Mouse (Mus musculus): Measurements from ENCODE around the gene Cnot9. TPM values are rescaled to one million over a fixed set of nuclear protein-coding genes. Genes with fewer than 3 reads are reported as not detected.

The Cnot9 gene
- polyA plus RNA-seq, 1 experiment from 2014 or later, result 56.4 TPM

- DNase-seq (ENCODE audit: low spot score), result no peak
- 89% methylated on average over 29 of the region's 29 CpGs for WGBS
- Histone ChIP-seq H3K27ac (replicated peaks; ENCODE audit: low read depth, low read length) (no peak overlapping the region), H3K4me1 (ENCODE audit: control insufficient read depth, insufficient read depth, low read length) (no peaks in the 10 kb centered on the region), H3K9ac (ENCODE audit: low read depth, low read length) (no peak overlapping the region), H3K4me2 (ENCODE audit: low read depth, low read length) (no peak overlapping the region), H3K4me3 (ENCODE audit: low read depth, low read length) (no peak overlapping the region), H3K36me3 (ENCODE audit: control insufficient read depth, insufficient read depth, low read length) (peaks cover 95% of the 10 kb centered on the region), H3K27me3 (replicated peaks; ENCODE audit: control insufficient read depth, insufficient read depth, low read length) (no peaks in the 10 kb centered on the region), H3K9me3 (ENCODE audit: control insufficient read depth, low read length) (no peaks in the 10 kb centered on the region)
- ATAC-seq (ENCODE audit: low read depth), result no peak
Measured at GRCm38 (mm10) chr1:74569739-74570719, 64.2 kb downstream of the Cnot9 start.

Other genes with a start within 250 kb of the Cnot9 start
- 0.20 and 0.21 TPM in 2 replicates for gene Gpbar1, start 227.5 kb upstream of the Cnot9 start, polyA plus RNA-seq (2014; fragmentation: Nextera tagmentation; extraction: Ambion mirVana)
- gene Aamp, start 221.3 kb upstream of the Cnot9 start, polyA plus RNA-seq (2014; fragmentation: Nextera tagmentation; extraction: Ambion mirVana), result 214 and 224 TPM in 2 replicates
- 119 and 133 TPM in 2 replicates for gene Pnkd, start 221.1 kb upstream of the Cnot9 start, polyA plus RNA-seq (2014; fragmentation: Nextera tagmentation; extraction: Ambion mirVana)
- gene Tmbim1, start 200.4 kb upstream of the Cnot9 start, polyA plus RNA-seq (2014; fragmentation: Nextera tagmentation; extraction: Ambion mirVana), result 35.4 and 35.6 TPM in 2 replicates
- 0.43 and 0.95 TPM in 2 replicates for gene Catip, start 143.9 kb upstream of the Cnot9 start, polyA plus RNA-seq (2014; fragmentation: Nextera tagmentation; extraction: Ambion mirVana)
- 5.6 and 5.7 TPM in 2 replicates for gene Slc11a1, start 130.9 kb upstream of the Cnot9 start, polyA plus RNA-seq (2014; fragmentation: Nextera tagmentation; extraction: Ambion mirVana)
- 83.7 and 92.8 TPM in 2 replicates for gene Ctdsp1, start 114.5 kb upstream of the Cnot9 start, polyA plus RNA-seq (2014; fragmentation: Nextera tagmentation; extraction: Ambion mirVana)
- gene Vil1, start 96.7 kb upstream of the Cnot9 start, polyA plus RNA-seq (2014; fragmentation: Nextera tagmentation; extraction: Ambion mirVana), result 0.13 TPM in 1 of 2 replicates, not detected in the other
- gene Plcd4, start 36.8 kb downstream of the Cnot9 start, polyA plus RNA-seq (2014; fragmentation: Nextera tagmentation; extraction: Ambion mirVana), result 2.0 and 2.9 TPM in 2 replicates
- 29.1 and 31.2 TPM in 2 replicates for gene Usp37, start 38.2 kb downstream of the Cnot9 start, polyA plus RNA-seq (2014; fragmentation: Nextera tagmentation; extraction: Ambion mirVana)
- gene Zfp142, start 82.2 kb downstream of the Cnot9 start, polyA plus RNA-seq (2014; fragmentation: Nextera tagmentation; extraction: Ambion mirVana), result 7.4 and 8.1 TPM in 2 replicates
- gene Bcs1l, start 82.2 kb downstream of the Cnot9 start, polyA plus RNA-seq (2014; fragmentation: Nextera tagmentation; extraction: Ambion mirVana), result 16.6 and 18.9 TPM in 2 replicates
- gene Rnf25, start 95.3 kb downstream of the Cnot9 start, polyA plus RNA-seq (2014; fragmentation: Nextera tagmentation; extraction: Ambion mirVana), result 7.0 and 8.8 TPM in 2 replicates
- 7.7 and 10.5 TPM in 2 replicates for gene Stk36, start 95.4 kb downstream of the Cnot9 start, polyA plus RNA-seq (2014; fragmentation: Nextera tagmentation; extraction: Ambion mirVana)
- 18.2 and 20.1 TPM in 2 replicates for gene Ttll4, start 155.7 kb downstream of the Cnot9 start, polyA plus RNA-seq (2014; fragmentation: Nextera tagmentation; extraction: Ambion mirVana)
- 9.0 and 9.7 TPM in 2 replicates for gene Cyp27a1, start 207.5 kb downstream of the Cnot9 start, polyA plus RNA-seq (2014; fragmentation: Nextera tagmentation; extraction: Ambion mirVana)
- 4.5 and 6.4 TPM in 2 replicates for gene Prkag3, start 243.2 kb downstream of the Cnot9 start, polyA plus RNA-seq (2014; fragmentation: Nextera tagmentation; extraction: Ambion mirVana)